Mouse (Mus musculus) left cerebral cortex, adult 2 months (tissue): ENCODE measurements around the gene Snw1. TPM values are rescaled to one million over a fixed set of nuclear protein-coding genes. Genes with fewer than 3 reads are reported as not detected.

Source experiments
- DNase-seq, 2 experiments: peaks; one replicate each; pipeline ENCODE4 v3.0.0; 2021 to 2022; ENCODE audit warnings: low spot score in 2 of 2, mixed read lengths in 1 of 2; ENCODE audit errors: extremely low spot score in 1 of 2
- H3K27ac ChIP-seq: fragments of 200-600 bp; 2 replicates; pipeline ENCODE4 v1.8.1; 2022
- H3K4me3 ChIP-seq: fragments of 200-600 bp; 2 replicates; pipeline ENCODE4 v1.8.1; 2022
- CTCF ChIP-seq: fragments of 200-600 bp; IDR thresholded peaks from 2 replicates; pipeline ENCODE4 v1.8.1; 2022; ENCODE audit warnings: antibody characterized with exemption, mild to moderate bottlenecking, moderate library complexity
- intact Hi-C: fragments of 180-260 bp; cut with DNase I; formaldehyde crosslinking; loops from one replicate; pipeline ENCODE4 v1.15.1; 2025
- microRNA-seq, 2 experiments: library from miRNA; unstranded; fragments of <30 nt; microRNA quantifications; one replicate each; pipeline ENCODE4 v1.2.0; 2021
- total RNA-seq, 2 experiments: library from RNA; stranded (reverse); gene quantifications; 2 replicates each; pipeline ENCODE4 v1.2.3; 2021

Snw1 gene
- total RNA-seq, 2 experiments from 2014 or later, result 63.2 to 73.1 TPM

DNA sequence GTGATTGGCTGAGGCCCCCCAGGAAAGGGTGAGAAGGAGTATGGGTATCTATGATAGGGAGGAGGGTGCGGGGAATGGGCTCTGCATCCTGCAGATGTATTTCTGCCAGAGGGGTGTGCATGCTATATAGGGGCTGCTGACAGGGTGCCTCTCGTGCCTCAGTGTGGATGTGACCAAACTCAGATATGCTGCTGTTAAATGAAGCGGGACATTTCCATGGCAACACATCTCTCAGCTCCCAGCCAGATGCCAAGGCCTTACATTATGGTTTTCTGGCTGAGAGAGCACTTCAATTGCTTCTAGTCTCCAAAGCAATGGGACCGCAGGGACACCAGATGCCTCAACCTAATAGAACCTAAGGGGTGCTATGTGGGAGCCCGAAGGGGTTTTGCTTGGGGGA lies 53.2 kb downstream of the Snw1 start:
- intact Hi-C loops, result loop anchor here (10.0 kb wide), 1 partner anchor 616 kb away; no protein-coding TSS in a partner anchor
- no peak for DNase-seq
- Histone ChIP-seq H3K4me3 (no peak overlapping the region), H3K27ac (no peak overlapping the region)
- TF ChIP-seq CTCF, result no peak

DNA sequence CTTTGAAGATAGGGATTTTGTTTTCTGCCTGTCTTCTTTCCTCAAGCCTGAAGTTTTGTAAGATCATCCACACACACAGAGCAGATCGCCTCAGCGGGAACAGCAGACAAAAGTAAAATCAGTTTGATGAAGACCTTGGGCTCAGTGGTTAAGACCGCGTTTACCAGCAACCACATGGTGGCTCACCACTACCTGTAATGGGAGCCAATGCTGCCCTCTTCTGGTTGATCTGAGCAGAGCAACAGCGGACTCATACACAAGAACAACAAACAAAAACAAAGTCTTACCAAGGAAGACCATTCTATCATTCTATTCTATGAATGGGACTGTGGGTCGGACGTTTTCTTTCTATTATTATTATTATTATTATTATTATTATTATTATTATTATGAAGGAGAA lies 55.4 kb downstream of the Snw1 start:
- DNase-seq, result peak; percentile 25 to 35
- peak; percentile 66 for TF ChIP-seq CTCF
- Histone ChIP-seq H3K4me3 (no peak overlapping the region), H3K27ac (no peak overlapping the region)
- intact Hi-C loops, result loop anchor here (2.0 to 10.0 kb wide), 2 partner anchors 150 to 618 kb away; partner anchors contain the start of genes Ahsa1 and Vipas39

DNA sequence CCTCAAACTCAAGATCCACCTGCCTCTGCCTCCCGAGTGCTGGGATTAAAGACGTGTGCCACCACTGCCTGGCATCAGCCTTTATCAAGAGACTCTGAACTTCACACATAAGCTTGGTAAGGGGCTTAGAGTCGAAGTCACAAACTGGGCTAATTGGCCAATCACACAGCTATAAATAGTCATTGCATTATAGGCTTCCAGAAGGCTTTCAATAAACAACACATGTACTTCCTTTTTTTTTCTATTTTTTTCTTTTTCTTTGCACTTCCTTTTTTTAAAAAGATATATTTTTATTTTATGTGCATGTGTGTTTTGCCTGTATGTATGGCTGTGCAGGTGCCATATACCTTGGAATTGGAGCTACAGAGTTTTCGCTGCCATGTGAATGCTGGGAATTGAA lies 56.7 kb downstream of the Snw1 start:
- Histone ChIP-seq H3K4me3 (no peak overlapping the region), H3K27ac (no peak overlapping the region)
- intact Hi-C loops, result loop anchor here (10.0 kb wide), 1 partner anchor 619 kb away; no protein-coding TSS in a partner anchor
- TF ChIP-seq CTCF, result no peak
- DNase-seq, result no peak

DNA sequence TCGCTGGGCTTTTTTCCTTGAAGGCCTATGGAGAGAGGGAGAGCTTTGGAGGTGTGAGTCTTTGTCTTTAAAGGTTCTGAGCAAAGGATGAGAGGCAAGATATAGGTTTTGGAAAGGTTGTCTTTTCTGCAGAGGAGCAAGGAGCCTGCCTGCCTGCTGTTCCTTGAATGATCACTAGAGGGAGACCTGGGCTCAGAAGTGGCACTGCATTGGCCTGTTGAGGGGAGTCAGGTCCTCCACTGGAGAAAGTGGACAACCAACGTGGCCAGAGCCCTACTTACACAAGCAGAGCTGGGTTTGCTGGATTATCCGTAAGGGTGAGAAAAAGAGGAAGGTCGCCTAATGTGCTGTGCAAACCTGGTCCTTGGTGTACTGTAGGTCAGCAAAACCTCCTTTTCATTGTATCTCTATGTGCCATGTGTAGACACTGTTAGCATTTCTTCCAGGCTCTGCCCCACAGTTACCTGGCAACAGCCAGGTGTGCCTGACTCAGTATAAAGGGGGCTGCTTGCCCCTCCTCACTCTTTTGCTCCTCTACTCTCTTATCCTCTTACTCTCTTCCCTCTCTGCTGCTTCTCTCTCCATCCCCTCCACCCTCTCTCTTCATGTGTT lies 58.8 kb downstream of the Snw1 start:
- peak; percentile 96 for TF ChIP-seq CTCF
- DNase-seq, result peak; percentile 65 to 84
- Histone ChIP-seq H3K27ac (no peak overlapping the region), H3K4me3 (no peak overlapping the region)
- intact Hi-C loops, result loop anchor here (10.0 kb wide), 1 partner anchor 622 kb away; no protein-coding TSS in a partner anchor

DNA sequence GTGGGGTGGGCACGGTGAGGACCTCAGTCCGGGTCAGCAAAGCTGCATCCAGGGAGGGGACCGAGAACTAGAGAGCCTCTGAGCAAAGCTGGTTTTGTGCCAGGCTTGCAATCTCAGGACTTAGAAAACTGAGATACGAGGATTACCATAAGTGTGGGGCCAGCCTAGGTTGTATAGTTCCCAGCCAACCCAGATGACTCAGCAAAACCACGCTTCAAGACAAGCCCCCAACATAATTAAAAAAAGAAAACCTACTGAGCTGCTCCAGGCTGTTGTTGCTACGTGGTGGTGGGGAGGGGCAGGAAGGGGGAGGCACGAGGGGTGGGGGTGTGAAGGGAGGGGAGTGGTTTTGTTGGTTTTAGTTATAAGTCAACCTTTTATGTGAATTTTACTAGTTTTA lies 61.1 kb downstream of the Snw1 start:
- intact Hi-C loops, result loop anchor here (10.0 kb wide), 1 partner anchor 624 kb away; no protein-coding TSS in a partner anchor
- no peak for DNase-seq
- TF ChIP-seq CTCF, result no peak
- H3K27ac ChIP-seq, result no peak overlapping the region
- no peak overlapping the region for H3K4me3 ChIP-seq

DNA sequence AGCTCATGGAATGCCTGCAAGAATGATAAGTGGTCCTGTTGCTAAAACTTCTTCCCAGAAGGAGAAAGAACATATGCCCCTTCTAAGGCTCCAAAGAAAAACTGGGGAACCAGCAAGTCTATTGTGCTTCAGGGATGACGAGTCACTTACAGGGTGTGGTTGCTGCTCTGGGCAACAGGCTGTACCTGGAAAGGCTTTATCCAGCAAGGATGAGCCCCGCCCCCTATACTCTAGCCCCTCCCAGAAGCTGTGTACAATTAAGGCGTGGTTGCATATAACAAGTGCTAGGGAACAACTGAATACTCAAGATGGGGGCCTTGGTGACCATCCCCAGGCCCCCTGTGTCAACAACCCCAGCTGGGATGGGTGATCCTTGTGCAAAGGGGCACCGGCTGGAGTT lies 63.0 kb downstream of the Snw1 start:
- H3K27ac ChIP-seq, result no peak overlapping the region
- no peak overlapping the region for H3K4me3 ChIP-seq
- no peak for DNase-seq
- intact Hi-C loops, result no loop called here
- TF ChIP-seq CTCF, result no peak

DNA sequence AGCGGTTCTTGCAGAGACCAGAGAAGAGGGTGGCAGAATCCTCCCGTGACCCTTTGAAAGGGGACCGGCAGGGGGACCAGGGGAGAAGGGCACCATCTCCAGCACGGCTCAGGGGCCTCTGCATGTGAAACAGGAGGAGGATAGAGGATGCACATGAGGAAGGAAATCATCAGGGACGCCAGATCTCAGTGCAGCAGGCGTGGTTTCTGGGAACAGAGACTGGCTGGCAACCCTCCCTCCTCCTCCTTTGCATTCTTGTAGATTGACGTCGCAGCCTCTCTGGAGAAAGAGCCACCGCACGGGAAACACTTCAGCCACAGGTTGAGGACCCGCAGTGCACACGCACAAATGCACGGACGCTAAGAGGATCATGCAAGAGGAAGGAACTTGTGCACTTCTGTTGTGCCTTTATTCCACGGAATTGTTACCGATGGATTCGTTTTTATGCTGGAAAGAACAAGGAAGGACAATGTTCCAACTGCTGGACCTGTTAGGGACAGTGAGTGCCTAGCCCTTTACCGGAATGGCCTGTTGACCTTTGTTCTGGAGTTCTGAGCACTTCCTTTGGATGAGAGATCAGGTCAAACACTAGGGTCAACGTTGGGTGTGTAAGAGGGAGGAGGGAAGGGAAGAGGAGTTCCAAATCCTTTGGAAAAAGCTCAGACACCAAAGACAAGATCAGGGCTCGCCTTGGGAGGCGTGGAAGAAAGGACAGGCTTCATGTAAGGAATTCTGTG lies 64.0 kb downstream of the Snw1 start:
- no peak overlapping the region for H3K4me3 ChIP-seq
- no peak for DNase-seq
- no peak for TF ChIP-seq CTCF
- H3K27ac ChIP-seq, result no peak overlapping the region
- intact Hi-C loops, result no loop called here

DNA sequence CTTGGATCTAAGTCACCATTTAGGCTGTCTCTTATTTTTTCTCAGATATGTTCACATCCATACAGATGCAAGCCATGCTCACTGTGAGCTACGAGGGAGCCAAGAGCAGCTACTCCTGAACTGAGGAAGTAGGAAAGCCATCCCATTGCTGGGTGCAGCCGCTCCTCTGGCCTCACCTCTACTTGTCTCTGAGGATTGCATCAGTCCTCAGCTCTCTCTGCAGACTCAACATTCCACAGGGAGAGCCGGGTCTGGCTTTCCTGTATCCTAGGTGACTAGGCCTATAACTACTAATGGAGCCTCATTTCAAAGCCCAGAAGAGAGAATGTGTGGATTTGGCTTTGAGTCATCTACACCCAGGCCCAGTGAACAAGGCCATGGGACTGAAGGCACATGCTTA lies 66.4 kb downstream of the Snw1 start:
- DNase-seq, result no peak
- no peak for TF ChIP-seq CTCF
- intact Hi-C loops, result no loop called here

DNA sequence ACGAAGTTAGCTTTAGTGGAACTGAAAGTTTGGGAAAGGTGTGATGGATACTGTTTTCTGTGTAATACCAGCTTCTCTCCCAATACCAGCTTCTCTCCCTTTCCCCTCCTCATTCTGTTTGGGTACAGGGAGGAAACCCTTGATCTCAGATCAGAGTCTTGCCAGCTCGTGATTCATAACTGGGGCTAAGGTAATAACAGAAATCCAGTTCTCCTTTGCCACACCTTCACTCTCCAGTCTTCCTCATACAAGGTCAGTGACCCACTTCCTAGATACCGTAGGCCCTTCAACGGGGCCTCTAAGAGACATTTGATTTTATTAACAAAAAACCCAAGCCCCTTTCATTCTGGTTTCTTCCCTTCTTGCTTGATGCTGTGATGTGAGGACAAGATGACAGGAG lies 66.9 kb downstream of the Snw1 start:
- TF ChIP-seq CTCF, result no peak
- H3K27ac ChIP-seq, result no peak overlapping the region
- intact Hi-C loops, result no loop called here
- H3K4me3 ChIP-seq, result no peak overlapping the region
- DNase-seq, result no peak

More for the DNA sequence above, 66.4 kb downstream of the Snw1 start:
- Histone ChIP-seq H3K4me3 (no peak overlapping the region), H3K27ac (no peak overlapping the region)

DNA sequence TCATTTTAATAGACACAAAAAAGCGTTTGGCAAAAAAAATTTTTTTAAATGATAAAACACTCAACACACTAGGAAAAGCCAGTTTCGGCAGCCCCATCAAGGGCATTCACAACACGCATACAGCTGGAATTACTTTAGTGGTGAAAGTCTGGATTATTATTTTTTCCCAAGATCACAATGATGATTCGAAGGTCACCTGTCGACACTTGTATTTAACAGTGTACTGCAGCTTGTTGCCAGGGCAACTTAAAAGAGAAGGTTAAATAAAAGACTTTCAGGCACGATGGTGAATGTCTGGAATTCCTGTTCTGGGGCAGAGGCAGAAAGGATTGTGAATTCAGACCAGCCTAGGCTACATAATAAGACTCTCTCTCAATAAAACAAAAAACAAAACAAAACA lies 70.2 kb downstream of the Snw1 start:
- intact Hi-C loops, result no loop called here
- DNase-seq, result no peak
- Histone ChIP-seq H3K4me3 (no peak overlapping the region), H3K27ac (no peak overlapping the region)
- TF ChIP-seq CTCF, result no peak

DNA sequence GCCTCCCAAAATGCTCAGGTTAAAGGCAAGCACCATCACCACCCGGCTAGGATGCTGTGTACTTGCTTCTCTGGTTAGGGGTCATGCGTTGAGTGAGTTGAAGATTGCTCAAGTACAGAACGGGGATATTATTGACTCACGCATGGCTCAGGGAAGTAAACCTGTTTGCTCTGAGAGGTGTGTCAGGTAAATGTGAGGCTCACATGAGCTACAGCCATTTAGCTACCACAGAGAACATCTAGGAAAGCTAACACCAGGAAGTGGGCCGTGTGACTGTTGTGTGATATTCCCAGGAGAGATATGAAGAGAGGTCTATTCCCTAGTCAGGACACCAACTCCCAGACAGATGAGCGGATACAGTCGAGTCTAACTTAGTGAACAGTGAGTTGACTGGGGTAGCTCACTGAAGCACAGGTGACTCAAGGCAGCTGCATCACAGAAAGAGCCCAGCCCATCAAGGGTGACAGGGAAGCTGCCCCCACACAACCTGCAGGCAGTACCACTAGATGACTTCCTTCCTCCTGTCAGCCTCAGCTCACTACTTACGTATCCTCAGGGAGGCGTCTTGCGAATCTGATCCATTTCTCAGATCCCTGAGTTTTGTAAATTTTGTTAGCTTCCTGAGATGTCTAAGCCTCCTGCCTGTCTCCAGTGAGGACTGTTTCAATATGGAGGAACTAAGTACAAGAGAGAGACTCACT lies 72.8 kb downstream of the Snw1 start:
- no peak overlapping the region for H3K4me3 ChIP-seq
- no peak overlapping the region for H3K27ac ChIP-seq
- TF ChIP-seq CTCF, result no peak
- intact Hi-C loops, result no loop called here
- no peak for DNase-seq

Small RNA genes within 50 kb of the gene (microRNA-seq; reads per million reads assigned to microRNA genes)
- gene Mir3068, result 30.4 to 40.2 reads per million in 2 experiments

Other genes with a start within 250 kb of the Snw1 start
- gene Noxred1, start 233.5 kb downstream of the Snw1 start, total RNA-seq, result 1 to 10 TPM; 1.1 to 3.8 TPM
- gene Vipas39, start 206.0 kb downstream of the Snw1 start, total RNA-seq, result 10 to 100 TPM; 52.8 to 55.8 TPM
- 100 to 1,000 TPM; 172 to 177 TPM for gene Ahsa1, start 205.8 kb downstream of the Snw1 start, total RNA-seq
- gene Ism2, start 172.6 kb downstream of the Snw1 start, total RNA-seq, result under 1 TPM; 0.19 to 0.27 TPM
- 10 to 100 TPM; 32.4 to 33.0 TPM for gene Sptlc2, start 83.9 kb downstream of the Snw1 start, total RNA-seq
- gene Slirp, start 28.4 kb downstream of the Snw1 start, total RNA-seq, result 10 to 100 TPM; 85.9 to 91.9 TPM
- 10 to 100 TPM; 19.0 to 19.6 TPM for gene Alkbh1, start 28.3 kb downstream of the Snw1 start, total RNA-seq
- gene Gm5788, start 22.4 kb upstream of the Snw1 start, total RNA-seq, result not detected
- gene Gm8300, start 42.0 kb upstream of the Snw1 start, total RNA-seq, result not detected
- gene Oog1, start 130.4 kb upstream of the Snw1 start, total RNA-seq, result not detected
- gene Gm4027, start 146.6 kb upstream of the Snw1 start, total RNA-seq, result not detected
- not detected for gene Gm16381, start 172.3 kb upstream of the Snw1 start, total RNA-seq